Mouse (Mus musculus) v-Abl transformed pro-B cells (cell line): Measurements from ENCODE around the gene Cetn3.

Source experiments
- in situ Hi-C, 2 experiments: fragments of 400-800 bp; cut with MboI; formaldehyde crosslinking; loops; one replicate each; pipeline ENCODE4 v1.15.1; 2025; ENCODE audit not compliant: unreplicated experiment in 2 of 2

Gene Cetn3

DNA sequence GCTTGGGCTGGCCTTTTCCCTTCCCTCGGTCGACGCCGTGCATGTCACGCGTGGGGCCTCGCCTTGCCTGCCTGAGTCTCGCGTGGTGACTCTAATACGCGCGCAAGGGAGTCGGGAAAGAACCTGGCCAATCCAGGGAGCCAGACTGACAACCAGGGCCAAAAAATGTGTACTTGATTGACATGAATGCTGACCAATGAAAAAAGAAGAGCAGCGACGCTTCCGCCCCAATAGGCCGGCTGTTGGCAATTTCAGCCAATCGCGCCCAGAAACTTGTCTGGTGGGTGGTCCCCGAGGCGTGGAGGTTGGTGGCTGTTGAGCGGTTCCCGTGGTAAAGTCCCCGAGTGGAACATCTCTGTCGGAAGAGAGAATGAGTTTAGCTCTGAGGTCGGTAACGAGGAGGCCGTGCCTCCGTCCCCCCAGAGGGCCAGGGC lies at the start of gene Cetn3:
TSS of gene Cetn3 (plus strand) at position 107 of the 434 bp plus-strand sequence.
- in situ Hi-C loops: loop anchor here (10.0 to 25.0 kb wide), 3 partner anchors 898 to 1779 kb away; partner anchors contain the start of gene Arrdc3 (in 1 of the 2)

DNA sequence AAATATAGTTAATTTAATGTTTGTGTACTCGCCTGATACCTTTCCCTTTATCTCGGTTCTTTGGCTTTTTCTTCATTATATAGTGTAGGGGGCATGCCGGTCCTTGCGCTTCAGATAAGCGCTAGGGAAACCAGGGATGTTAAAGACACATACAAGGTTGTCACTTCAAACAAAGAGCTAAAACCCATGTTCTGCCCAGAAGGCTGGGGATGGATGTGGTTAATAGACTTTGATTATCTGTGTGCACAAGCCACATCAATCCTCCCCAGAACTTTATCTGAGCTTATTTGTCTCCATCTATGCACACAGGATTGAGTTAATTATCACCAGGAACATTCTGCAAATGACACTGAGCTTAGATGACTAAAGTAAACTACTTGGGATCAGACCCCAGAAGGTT lies 46.3 kb upstream of the Cetn3 start:
- in situ Hi-C loops: no loop called here

DNA sequence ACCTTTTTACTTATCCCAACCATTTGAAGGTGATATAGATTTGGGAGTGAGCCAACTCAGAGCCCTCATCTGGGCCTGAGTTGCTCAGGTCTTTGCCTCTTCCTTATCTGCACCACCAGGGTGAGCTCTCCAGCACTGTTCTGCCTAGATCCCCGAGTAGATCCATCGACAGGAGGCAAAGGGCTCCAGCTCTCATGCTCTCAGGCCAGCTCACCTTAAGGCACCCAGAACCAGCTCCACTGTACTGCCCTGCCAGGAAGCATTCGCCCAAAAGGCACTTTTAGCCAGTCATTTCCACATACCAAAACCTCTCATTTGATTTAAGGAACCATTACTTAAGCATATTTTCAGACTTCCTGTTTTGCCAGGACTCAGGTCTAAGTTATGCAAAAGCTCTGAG lies 42.0 kb upstream of the Cetn3 start:
- in situ Hi-C loops: no loop called here

DNA sequence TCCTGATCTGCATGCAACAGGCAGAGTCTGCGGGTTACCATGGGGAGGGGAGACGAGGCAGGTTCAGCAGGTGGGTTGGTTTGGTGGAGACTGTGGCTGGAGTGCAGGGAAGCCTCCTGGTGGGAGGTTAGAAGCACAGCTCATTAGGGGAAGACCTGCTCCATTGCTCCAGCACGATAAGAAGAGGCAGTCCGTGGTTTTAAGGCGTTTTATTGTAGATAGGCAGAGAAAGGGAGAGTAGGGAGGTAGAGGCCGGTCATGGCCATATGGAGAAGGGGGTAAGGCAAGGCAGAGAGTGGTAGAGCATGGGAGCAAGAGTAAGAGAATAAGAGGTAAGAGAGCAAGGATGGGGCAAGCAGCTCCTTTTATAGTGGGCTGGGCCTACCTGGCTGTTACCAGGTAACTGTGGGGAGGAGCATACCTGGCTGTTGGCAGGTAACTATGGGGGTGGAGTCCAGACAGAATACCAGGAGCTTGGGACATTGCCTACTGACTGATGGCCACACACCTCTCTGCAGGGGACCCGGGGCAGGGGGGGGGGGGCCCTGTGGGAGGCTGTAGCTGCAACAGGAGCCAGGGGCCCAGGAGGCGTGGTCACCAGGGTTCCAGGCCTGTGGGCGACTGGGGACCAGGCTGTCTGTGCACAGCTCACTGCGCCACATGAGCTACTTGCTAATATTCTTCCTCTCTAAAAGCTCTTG lies 39.3 kb upstream of the Cetn3 start:
- in situ Hi-C loops: no loop called here

DNA sequence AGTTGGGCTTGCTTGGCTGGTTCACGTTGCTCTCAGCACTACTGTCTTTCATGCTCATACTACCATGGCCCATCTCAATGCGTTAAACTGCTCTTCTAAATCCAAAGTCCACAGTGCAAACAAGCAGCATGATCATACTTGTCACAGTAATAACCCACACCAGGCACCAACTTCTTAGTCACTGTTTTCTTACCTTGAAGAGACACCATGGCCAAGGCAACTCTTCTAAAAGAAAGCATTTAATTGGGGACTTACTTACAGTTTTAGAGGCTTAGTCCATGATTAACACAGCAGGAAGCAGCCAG lies 38.8 kb upstream of the Cetn3 start:
- in situ Hi-C loops: no loop called here

DNA sequence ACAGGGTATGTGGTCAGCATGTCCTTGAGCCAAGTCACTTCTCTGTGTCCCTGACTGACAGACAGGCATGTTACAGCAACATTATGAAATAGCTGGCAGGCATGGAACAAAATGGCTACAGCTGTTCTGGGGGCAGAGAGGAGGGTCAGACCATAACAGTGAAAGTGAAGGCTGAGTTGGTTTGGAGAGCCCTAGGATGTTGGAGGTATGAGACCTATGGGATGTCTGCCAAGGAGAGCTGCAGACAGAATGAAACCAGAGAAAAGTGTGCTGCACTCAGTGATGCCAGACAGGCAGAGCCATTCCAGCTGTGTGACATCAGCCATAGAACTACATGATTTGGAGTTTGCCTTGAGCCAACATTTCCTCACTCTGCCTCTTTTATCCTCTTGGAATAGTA lies 28.0 kb upstream of the Cetn3 start:
- in situ Hi-C loops: loop anchor here in 1 of 2 experiments (5.0 to 25.0 kb wide), 3 partner anchors 113 to 1907 kb away; no protein-coding TSS in a partner anchor

DNA sequence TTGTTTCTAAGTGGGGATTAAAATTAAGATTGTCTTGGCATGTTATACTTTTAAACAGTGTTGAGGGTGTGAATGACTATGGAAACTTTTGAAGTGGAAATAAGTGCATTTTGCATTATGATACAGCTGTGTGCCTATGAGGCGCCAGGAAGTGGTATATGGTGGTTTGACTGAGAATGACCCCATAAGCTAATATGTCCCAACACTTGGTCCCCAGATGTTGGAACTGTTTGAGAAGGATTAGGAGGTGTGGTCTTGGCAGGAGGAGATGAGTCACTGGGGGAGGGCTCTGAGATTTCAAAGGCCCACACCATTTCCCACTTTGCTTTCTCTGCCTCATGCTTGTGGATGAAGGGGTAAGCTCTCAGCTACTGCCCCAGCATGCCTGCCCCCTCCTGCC lies 27.6 kb upstream of the Cetn3 start:
- in situ Hi-C loops: loop anchor here in 1 of 2 experiments (5.0 to 25.0 kb wide), 3 partner anchors 113 to 1907 kb away; no protein-coding TSS in a partner anchor

DNA sequence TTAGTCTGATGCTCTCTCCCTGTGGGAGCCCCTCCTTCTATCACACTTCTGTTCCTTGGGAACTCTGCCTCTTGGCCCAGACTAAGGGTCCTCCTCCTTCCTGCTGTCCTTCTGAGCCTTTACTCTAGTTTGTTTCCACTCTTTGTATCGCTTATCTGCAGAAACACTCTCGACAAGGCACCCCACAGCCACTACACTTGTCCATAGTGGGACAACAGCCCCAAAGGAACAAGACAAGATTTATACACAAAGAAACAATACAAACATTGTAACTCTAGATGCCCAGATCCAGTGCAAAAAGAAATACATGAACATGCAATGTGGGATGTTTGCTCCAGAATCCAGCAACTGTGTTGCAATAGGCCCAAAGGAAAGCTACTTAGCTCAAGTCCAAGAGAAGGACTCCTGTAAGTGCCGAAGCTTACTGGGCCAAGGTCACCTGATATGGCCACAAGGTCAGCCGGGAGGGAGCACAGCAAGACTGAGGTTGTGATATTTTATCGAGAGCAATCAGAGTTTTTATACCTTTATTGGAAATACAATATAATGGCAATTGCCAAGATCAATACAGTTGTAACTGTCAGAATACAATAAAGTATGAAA lies 25.7 kb upstream of the Cetn3 start:
- in situ Hi-C loops: loop anchor here in 1 of 2 experiments (5.0 to 25.0 kb wide), 3 partner anchors 115 to 1905 kb away; no protein-coding TSS in a partner anchor

DNA sequence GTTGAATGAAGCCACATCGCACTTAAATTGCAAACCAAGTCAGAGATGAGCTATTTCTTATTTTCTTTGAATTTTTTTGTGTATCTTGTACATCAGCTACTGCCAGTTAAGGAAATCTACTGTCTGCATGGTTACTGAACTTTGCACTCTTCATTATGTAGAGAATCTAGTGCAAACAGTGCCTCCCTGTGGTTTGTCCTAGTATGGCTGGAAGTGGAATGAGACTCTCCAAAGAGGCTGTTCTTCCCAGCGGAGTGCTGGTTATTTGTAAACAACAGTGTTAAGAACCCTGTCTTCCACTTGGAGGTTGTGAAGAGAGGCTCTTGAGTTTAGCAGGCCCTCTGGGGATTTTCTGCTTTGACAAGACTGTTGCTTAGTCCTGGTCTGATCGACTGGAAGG lies 22.5 kb upstream of the Cetn3 start:
- in situ Hi-C loops: loop anchor here (5.0 to 25.0 kb wide), 6 partner anchors 116 to 1902 kb away; no protein-coding TSS in a partner anchor

DNA sequence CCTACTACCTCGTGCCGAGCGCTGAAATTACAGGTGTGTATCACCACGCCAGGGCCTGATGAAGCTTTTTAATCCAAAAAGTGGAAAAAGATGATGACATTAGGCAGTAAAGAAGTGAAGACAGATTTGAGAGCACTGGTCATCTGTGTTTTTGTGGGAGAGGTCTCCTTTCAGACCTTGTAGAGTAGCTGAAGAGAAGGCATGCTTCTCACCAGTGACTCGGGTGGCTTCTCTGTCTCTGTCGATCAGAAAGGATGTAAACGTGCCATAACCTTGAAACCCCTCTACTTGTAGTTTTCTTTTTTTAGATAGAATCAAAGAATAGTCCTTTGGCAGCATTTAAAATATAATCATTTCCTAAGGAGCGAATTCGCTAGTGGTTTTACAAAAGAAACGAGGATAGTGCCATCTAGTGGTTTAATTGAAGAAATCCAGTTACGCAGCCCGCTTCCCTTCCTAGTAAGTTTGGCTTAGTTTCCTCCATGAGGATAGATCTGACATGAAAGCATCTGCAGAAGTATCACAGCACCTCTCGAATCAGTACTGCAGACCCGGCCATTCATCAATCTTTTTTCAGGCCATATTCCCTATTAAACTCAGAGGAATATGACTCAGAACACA lies 21.2 kb upstream of the Cetn3 start:
- in situ Hi-C loops: loop anchor here (5.0 to 25.0 kb wide), 6 partner anchors 117 to 1901 kb away; no protein-coding TSS in a partner anchor

DNA sequence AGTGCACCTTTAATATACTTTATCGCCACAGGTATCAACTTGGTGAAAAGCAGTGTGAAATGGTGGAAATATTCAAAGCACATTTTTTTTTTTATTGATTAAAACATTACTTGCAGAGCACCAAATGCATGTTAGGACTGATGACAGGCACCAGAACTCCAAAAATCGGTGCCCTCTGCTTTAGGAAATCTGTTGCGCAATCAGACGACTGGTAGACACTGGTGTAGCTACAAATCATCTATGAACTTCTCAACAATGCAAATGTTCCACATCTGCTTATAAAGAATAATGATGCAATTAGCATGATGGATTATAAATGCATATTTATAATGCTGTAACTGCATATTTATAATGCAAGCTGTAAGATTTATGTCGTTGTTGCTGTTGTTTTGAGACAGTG lies 18.7 kb upstream of the Cetn3 start:
- in situ Hi-C loops: loop anchor here (5.0 to 25.0 kb wide), 6 partner anchors 119 to 1898 kb away; no protein-coding TSS in a partner anchor

DNA sequence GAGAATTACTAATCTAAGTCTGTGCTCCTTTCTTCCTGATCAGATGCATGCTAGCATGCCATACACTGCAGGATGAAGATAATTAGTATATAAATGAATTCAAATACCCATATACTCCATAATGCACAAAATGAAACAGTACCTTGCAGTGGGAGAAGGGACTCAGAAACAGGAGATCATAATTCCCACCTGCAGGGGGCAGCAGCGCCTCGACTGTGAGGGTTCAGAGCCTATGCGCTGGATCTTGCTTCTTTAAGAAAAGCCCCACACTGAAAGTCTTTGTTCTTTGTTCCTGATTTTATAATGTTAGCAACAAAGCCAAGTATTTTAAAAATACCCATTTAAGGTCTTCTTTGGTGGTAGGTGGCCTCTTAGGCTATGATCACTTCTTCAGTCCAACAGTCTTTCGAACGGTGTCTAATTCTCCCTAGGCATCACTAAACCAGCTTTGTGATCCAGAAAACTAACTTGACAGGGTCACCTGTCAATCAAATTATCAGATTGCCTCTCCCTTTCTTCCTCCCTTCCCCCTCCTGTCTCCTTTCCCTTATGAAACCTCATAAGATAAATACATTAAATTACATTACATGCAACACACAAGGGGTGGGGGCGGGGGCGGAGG lies 15.7 kb upstream of the Cetn3 start:
- in situ Hi-C loops: loop anchor here (10.0 to 25.0 kb wide), 5 partner anchors 122 to 1895 kb away; no protein-coding TSS in a partner anchor

DNA sequence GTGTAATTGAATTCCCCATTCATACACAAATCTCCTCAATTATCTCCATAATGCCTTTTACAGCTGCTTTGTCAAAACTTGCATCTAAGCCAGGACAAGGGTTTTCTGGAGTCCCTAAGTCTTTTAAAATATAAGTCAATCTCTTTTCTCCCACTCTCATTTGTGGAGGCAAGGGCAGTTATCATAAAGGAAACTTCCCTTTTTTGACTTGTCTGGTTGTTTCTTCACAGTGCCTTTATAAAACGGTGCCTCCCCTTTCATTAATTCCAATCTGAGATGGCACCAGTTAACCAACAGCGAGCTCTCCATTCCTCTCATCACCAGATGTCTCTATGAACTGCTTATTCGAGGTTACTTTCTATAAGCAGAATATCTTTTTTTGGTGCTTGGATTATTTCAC lies 6.7 kb upstream of the Cetn3 start:
- in situ Hi-C loops: loop anchor here (10.0 to 25.0 kb wide), 3 partner anchors 891 to 1786 kb away; partner anchors contain the start of gene Arrdc3 (in 1 of the 2)

DNA sequence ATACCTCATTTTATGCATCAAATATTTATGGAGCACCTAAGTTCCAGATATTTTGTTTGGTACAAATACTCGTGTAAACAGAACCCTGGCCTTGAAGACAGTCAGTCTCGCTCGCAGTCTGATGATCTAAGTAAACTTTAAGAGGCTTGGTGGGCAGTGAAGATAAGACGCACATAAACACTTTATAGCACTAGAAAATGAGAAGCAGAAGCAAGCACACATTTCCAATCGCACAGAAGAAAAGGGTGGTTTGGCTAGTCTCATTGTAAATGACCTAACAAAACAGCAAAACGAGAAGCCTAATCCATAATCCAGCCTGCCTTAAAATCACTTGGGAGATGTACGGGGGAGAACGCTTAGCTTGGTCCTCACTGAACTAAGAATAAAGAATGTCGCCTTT lies 402 bp upstream of the Cetn3 start:
- in situ Hi-C loops: loop anchor here (10.0 to 25.0 kb wide), 3 partner anchors 898 to 1780 kb away; partner anchors contain the start of gene Arrdc3 (in 1 of the 2)

DNA sequence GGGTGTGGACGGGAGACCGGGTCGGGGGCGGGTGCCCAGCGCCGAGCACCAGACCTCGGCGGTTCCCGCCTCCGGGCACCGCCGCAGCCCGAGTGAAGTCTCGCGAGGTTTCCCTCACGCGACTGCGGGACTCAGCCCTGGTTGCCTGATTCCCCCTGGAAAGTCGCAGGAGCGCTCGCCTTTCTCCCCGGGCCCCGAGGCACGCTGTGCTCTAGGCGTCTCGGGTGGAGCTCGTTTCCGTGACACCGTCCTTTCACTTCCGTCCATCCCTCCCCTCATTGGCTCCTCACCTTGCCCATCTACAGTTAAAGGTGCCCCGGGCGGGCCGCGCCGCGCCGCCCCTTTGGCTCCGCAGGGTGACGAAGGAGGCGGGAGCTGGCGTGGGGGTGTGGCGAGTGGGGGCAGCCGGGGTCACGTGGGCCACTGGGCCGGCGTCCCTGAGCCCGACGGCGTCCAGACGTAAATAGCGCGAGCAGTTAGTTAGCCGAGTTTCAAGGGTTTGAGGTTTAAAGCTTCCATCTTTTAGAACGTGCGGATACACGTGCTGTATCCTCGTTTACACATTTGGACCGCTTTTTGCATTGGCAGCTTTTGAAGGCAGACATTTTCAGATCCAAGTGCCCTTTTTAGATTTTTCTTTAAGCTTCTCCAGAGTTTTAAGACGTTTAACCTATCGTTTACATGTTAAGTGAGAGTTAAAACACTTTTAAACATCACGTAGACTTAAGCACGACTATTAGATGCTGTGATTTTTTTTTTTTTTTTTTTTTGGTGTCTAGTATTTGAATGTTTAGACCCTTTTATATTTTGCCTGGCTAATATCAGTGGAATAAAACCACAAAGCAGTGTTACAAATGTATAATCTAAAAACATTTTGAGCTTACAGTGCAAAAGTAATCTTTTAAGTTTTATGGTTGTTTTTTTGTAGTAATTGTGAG lies 797 bp downstream of the Cetn3 start:
- in situ Hi-C loops: loop anchor here (10.0 to 25.0 kb wide), 3 partner anchors 899 to 1779 kb away; partner anchors contain the start of gene Arrdc3 (in 1 of the 2)

DNA sequence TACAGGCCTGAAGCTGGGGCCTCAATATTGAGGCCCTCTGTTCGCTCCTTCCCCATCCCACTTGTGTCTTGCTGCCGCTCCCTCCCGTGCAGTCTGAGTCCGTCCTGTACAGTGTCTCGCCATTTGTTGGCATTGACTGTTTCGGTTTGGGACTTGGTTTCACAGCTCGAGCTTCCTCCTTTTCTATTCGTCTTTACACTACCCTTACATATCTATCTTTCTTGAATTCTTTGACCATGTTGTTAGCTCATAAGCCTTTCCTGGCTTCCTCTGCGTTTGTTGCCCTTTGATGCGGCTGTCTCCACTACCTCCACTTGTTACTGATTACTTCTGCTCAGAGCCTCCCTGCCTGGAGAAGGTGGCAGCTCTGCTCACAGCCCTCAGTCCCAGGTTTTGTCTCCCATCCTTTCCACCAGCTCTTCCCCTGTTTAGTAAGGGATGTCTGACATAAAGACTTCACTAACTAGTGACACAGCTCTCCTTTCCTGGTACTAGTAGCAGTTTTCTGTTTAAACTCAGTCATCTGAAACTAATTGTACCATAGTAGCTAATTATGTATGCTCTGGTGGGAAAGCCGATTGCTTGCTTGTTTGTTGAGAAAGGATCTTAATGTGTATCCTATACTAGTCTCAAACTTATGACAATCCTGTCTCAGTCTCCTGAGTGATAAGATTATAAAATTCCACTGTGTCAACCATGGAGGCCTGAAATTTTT lies 3.0 kb downstream of the Cetn3 start:
- in situ Hi-C loops: loop anchor here (5.0 to 25.0 kb wide), 4 partner anchors 74 to 1776 kb away; partner anchors contain the start of genes Arrdc3 (in 1 of the 2), Mblac2 (in 1 of the 2) and Polr3g (in 1 of the 2)

DNA sequence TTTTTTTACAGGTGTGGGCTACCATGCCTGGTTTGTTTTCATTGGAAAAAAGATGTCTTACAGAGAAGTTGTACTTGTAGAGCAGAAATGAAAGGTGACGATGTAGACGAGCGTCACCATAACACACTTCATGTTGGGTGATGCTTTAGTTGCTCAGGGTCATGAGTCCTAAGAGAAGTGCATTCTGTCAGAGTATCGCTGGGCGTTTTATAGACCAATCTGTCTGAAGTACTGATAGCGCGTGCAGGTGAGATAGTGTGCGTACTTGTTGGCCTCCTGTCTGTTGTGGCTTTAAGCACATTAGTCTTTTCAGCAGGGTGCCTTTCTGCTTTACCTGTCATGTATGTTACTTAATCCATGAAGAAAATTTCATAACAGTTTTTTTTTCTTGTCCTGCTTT lies 7.3 kb downstream of the Cetn3 start:
- in situ Hi-C loops: loop anchor here (10.0 to 25.0 kb wide), 3 partner anchors 1285 to 1772 kb away; no protein-coding TSS in a partner anchor

DNA sequence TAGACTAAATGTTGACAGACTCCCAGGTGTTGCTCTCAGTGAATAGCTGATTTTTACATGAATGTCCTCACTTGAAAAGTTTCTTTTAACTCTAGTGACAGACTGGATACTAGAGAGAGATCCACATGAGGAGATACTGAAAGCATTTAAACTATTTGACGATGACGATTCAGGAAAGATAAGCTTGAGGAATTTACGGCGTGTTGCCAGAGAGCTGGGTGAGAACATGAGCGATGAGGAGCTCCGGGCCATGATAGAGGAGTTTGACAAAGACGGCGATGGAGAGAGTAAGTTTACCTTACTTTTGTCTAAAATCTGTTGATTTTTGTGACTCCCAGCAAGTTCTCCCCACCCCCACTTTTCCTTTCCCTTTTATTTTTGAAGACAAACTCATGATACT lies 9.0 kb downstream of the Cetn3 start:
- in situ Hi-C loops: loop anchor here (10.0 to 25.0 kb wide), 3 partner anchors 1283 to 1770 kb away; no protein-coding TSS in a partner anchor
